Mouse (Mus musculus): ENCODE results near the gene Zmym6.

Zmym6 gene

DNA sequence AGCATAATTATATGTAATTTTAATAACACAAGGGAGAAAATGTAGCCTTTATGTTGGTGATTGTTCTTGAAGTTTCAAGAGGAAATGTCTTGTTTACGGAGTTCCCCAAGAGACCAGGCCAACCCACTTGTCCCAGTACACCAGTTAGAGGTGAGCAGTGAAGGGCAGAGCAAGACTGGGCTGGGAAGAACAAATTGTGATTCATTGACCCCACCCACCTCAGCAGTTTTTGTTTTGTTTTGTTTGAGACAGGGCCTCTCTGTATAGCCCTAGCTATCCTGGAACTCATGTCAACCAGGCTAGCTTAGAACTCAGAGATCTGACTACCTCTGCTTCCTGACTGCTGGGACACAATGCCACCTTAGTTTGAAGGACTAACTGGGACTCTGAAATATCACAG is 47.1 kb downstream of the Zmym6 start:
- 94% methylated on average over 1 of the region's 1 CpGs for WGBS

DNA sequence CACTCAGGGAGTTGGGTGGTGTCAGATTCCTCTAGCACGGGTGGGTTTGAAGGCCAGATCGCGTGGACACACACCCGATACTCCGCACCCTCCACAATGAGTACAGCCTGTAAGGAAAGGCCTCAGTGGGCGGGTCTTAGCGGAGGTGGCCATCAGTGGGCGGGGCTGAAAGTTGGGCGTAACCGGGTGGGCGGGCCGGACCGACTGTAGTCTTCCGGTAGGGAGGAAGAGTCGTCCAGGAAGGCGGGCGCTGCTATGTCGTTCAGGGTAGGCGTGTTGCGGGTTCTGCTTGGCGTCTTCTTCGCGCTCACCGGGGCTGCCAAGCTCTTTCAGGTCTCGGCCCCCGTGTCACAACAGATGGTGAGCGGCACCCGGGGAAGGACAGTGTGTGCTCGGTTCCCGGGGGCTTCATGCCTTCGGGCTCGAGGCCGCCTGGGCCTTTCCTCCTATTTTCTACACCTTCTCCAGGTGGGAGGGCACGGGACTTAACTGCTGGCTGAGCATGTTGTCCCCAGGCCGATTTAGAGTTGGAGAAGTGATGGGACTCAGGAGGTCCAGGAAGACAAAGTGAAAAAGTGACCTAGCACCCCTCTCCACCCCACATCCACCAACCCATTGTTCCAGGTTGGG is 48.8 kb downstream of the Zmym6 start:
- 9% methylated on average over 35 of the region's 35 CpGs for WGBS

DNA sequence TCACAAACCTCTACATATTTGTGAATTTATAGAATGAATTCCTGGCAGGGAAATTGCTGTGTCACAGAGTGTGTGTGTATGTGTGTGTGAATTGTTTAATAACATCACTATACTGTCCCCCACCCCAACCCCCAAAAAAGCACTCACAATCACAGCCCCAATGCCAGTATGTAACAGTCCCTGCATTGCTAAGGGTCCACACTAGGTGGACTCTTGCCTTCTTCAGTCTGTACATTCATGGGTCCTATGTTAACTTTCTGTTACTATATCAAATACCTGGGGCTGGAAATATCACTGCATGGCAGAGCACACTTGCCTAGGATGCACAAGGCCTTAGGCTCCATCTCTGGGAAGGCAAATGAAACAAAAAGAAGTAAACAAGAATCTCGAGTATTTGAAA is 57.5 kb downstream of the Zmym6 start:
- 51% methylated on average over 1 of the region's 1 CpGs for WGBS

DNA sequence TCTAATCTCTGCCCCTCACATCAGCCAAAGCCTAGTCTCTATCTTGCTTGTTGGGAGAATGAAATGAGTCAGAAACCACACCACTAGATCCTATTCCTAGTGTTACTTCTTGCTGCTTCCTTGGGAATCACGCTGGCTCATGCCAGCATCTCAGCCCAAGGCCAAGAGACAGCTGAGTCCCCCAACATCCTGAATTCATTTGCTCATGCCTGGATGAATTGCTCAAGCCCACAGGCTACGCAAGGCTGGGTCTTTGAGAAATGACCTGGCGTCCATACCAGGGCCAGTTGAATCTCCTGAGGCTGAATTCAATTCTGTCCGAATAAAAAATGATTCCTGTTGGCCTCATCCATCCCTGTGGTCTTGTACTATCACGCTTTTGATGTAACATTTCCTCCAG is 60.4 kb downstream of the Zmym6 start:
- 88% methylated on average over 5 of the region's 5 CpGs for WGBS

DNA sequence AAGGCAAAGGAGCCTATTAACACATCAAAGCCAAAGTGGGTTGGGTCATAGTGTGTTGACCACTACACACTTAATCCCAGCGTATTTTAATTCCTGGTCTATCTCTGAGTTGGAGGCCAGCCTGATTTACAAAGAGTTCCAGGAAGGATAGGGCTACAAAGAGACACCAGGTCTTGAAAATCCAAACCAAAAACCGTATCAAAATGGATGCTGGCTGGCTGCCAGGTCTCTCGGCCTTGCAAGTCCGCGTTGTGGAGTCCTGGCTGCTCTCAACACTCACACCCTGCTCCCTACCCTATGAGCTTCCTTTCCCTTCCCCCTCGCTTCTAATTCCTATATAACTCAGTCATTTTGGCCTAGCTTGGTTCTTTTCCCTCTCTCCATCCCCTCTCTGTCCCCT is 61.3 kb downstream of the Zmym6 start:
- WGBS, result 23% methylated on average over 6 of the region's 6 CpGs

DNA sequence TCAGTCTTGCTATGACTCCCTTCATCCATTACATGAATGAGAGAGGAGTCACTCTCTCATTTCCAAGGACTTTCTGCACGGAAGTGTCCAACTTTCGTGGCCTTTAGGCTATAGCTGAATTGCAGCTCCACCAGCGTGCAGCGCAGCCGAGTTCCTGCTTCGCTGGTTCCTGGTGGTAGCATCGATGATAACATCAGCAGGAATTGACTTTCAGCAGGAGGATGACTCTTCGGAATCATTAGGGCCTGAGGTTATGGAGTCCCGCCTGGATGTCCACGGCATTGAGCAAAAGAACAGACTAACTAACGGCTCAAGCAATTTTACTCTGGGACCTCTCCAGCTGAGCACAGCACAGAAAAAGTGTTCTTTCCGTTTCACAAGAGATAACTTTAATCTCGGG is 72.8 kb downstream of the Zmym6 start:
- WGBS, result 82% methylated on average over 13 of the region's 13 CpGs

DNA sequence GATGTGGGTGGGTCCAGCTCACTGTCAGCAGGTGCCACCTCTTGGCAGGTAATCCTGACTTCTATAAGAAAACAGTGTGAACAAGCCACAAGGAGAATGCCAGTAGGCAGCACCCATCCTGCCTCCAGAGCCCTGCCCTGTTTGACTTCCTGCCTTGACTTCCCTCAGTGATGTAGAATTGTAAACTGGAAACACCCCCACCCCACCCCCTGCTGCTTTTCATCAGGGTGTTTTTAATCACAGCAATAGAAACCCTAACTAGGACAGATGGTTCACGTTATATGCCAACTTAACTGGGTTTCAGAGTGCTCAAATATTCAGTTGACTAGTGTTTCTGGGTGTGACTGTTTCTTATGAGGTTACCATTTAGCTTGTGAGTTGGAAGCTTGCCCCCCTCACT is 76.2 kb downstream of the Zmym6 start:
- WGBS, result 37% methylated on average over 1 of the region's 1 CpGs

DNA sequence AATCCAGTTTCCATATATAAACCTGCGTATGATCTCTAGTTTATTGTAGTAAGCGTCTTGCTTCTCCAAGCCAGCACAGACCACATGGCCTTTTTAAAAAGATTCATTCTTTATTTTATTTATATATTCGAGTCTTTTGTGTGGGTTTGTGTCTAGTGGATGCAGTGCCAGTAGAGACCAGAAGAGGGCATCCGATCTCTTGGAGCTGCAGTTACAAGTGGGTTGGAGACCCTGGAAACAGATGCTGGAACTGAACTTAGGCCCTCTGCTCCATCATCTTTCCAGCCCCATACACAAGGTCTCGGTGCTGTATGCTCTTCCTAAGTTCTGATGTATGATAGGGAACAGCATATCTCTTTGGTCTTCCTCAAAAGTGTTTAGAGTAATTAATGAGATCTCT is 78.6 kb downstream of the Zmym6 start:
- 61% methylated on average over 5 of the region's 5 CpGs for WGBS

DNA sequence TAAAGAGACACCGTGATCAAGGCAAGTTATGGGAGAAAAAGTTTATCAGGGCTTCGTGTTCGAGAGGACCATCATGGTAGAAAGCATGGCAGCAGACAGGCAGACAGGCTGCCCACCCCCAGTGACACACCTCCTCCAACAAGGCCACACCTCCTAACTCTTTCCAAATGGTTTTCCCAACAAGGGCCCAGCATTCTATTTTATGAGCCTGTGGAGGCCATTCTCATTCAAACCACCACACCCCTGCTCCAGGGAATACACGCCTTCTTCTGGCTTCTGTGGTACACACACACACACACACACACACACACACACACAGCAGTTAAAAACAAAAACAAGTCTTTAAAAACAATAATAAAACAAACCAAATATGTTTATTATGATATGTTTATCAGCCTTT is 80.6 kb downstream of the Zmym6 start:
- WGBS, result 74% methylated on average over 4 of the region's 4 CpGs

DNA sequence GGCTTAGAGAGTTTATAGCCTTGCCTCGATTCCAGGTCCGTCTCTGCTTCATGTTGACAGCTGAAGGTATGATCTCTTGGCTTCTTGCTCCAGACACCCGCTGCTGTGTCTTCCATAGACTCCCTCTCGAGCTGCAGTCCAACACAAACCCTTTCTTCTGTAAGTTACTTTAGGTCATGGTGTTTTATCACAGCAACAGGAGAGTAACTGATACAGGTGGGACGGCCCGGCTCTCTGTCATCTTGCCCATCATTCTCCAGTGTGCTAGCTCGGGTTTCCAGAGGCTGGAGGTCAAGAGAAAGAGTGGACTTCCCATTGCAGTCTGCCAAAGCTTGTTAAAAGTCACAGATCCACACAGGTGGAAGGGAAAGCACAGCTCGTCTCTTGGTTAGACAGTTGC is 86.7 kb downstream of the Zmym6 start:
- WGBS, result 80% methylated on average over 8 of the region's 8 CpGs

DNA sequence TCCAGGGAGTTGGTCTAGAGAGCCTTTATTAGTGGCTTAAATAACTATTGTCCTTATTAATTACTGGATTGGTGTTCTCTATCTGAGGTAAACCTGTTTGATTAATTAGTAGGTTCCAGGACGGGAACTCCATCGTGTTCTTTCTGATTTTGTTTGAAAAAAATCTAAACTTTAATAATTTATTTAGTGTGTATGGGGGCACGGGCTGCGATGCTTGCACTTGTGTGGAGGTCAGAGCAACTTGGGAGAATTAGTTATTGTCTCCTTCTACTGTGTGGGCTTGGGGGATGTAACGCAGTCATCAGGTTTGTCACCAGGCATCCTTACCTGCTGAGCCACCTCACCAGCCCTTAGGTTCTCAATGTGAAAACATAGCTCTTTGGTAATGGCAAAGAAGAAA is 89.9 kb downstream of the Zmym6 start:
- WGBS, result 68% methylated on average over 5 of the region's 5 CpGs

DNA sequence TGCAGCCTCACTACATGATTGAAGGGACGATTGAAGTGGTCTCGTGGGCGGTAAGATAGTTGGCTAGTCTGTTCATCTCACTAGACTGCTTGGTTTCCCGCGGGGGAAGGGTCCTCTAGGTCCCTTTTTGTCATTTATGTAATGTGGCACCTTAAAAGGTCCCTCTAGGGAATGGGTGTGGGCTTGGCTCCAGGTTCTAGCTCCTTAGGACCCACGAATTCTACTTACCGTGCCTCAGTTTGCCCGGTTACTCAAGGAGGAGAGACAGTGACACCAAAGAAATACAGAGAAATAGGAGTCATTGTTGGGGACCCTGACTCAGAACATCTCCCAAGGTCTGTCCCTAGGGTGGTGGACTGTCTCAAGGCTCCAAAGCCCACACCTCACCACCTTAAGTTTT is 90.5 kb downstream of the Zmym6 start:
- WGBS, result 12% methylated on average over 8 of the region's 8 CpGs

DNA sequence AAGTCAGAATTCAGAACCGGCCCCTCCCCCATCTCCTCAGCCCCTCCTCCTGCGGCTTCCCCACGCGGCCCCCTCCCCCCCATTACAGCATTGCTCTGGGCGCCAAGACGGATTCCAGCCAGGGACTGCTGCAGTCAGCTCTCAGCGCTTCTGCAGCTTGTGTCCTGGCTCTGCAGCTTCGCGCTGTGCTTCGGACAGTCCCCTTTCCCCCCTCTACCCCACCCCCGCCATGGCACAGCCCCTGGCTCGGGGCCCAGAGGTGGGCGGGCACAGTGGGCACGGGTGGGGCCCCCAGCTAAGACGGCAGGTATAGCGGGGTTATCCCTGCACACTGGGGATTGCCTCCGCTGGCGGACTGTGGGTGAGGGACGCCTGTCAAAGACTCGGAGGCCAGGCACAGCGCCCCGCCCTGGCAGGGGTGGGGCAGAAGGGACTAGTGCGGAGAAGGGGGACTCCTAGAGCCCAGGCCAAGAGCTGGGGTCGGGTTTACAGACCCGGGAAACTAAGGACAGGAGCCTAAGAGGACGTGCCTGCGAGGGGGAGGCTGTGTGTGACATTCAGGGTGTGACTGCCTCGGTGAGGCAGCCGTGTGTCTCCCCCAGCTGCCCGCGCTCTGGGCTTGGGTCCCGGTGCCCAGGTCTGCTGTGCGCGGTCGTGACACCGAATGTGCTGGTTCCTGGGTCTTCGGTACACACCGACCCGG is 91.2 kb downstream of the Zmym6 start:
- WGBS, result under 1% methylated on average over 39 of the region's 39 CpGs

DNA sequence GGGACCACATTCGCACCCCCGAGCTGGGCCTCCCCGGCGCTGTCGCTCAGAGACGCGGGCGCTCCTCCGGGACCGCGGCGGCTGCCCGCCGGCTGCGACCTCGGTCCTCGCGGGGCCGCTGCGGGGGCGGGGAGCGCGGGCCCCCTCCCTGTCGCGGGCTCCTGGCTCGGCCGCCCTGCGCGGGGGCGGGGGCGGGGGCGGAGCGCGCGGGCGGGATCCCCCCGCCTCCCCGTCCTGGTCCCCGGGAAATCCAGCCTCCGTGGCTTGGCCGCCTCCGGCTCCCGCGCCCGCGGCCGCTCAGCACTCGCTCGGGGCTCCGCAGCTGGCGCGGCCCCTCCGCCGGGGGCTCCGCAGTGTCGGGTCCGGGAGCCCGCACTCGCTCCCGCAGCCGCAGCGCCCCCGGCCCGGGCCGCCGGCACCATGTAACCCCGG is 91.7 kb downstream of the Zmym6 start, which contains the start of gene Dlgap3:
TSS of gene Dlgap3 (plus strand) at position 291 of the 432 bp plus-strand sequence.
- 1% methylated on average over 64 of the region's 67 CpGs for WGBS

DNA sequence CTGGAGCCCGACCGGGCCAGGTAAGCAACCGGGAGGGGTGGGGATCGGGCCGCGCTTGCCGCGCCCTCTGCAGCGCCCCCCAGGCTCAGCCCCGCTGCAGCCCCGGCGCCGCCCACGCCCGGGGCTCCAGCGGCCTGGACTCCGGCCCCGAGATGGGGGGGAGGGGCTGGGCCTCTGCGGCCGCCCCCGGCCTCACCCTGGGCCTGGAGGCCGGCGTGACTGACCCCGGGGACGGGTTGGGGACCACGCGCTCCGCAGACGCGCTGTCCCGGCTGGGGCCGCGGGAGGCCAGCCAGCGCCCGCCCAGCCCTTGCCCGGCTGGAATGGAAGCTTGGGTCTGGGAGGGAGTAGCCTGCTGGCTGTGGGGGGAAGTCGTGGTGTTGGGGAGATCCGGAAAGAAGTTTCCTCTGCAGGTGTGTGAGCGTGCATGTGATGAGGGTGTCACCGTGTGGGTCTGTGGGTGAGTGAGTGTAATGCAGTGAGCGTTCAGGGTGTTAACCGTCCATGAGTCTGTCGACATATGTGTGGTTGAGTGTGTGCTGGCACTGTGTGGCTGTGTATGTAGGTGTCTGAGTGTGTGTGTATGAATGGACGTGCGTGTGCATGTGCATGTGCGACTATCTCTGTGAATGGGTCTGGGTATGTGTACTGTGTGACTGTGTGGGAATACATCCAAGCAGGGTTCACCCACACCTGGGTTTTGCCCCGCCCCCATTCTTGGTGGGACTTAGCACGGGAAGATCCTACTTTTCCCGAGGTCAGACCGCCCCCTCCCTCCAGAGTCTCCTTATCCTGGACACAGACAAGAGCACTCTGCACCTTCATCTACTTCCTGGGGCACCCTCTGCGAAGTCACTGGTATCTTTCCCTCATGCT is 92.4 kb downstream of the Zmym6 start:
- 2% methylated on average over 50 of the region's 51 CpGs for WGBS

DNA sequence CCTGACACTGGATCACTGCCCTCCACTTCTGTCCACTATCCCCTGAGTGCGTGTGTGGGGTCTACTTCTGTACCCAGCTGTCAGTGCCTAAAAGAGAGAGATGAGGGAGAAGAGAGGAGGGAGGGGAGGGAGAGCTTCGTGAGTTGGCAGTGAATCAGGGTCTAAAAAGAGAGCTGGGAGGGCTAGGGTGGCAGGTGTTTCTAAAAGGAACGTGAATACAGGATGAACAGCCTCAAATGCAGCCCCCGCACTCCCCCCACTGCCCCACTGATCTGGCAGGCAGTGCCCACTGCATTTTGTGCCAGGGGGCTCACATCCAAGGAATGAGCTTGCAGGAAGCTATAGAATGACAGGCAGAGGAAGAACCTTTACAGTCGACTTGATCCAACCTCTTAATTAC is 93.7 kb downstream of the Zmym6 start:
- WGBS, result 10% methylated on average over 5 of the region's 5 CpGs

DNA sequence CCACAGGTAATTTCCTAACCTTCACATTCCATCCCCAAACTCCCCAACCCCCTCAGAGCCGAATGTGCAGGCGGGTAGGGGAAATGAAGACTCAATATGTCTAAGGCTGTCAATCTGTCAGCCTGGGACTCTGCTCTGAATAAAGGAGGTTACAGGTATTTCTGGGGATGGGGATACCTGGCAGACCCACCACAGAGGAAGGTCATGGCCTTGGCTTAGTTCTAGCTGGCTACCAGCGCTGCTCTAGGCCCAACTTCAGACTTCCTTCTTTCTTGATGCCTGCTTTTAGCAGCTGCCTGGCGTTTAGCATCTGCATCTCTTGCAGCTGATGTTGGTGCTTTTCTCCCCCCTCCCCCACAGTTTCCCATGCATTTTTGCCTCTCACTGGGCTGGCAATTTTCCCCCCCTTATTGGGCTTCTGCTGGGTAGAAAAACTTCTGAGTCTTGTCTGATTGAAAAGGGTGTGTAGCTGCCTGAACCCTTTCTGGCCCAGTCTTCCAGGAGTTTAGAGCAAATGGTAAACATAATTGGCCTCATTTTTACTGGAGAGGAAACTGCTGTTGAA is 94.2 kb downstream of the Zmym6 start:
- WGBS, result 32% methylated on average over 4 of the region's 4 CpGs

DNA sequence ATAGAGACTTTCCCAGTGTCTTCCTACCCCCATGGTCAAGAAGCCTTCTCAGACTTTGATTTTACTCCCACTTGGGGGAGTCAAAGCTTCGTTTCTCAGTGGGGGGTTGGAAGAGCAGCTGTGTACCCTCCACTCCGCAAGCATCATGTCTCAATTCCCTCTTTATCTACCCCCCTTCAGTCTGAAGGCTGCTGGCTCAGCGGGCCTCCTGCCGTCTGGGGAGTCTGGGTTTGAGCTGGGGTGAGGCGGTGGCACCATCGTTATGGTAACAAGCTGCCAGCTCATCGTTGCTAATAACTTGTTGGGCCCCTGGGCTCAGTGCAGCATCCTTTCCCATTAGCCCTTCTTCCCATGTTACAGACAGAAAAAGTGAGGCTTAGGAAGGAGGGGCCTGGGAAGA is 94.9 kb downstream of the Zmym6 start:
- WGBS, result 9% methylated on average over 7 of the region's 7 CpGs

DNA sequence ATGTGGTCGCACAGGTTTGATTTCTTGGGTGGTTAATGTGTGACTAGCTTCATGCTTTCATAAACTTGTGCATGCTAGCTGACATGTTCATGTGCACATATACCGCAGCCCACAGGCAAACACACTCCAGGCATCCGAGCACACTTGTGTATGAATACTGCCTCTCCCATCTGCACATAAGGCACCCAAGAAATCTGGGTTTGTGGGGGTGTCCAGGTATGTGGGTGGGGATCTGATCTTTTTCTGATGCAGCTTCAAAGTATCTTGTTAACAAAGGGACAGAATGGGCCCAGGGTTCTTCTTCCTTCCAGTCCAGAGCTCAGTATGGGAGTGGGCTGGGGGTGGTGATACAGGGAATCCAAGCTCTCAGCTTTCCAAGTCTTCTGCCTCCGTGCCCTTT is 95.4 kb downstream of the Zmym6 start:
- 29% methylated on average over 4 of the region's 4 CpGs for WGBS

DNA sequence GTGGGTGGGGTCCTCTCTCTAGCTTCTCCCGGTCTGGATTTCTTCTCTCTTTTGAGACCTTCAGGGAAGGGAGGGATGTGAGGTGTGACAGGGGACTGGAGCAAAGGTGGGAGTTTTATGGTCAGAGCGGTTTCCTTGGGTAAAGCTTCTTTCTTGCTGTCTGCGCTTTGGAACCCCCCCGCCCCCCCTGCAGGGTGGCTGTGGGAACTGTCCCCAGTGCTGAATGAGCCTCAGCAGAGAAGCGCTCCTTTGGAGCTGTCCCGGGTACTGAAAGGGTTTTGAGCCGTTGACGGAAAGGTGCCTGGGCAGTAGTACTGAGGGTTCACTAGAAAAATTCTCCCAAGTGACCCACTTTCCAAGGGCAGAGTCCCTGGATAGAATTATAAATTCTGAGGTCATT is 96.3 kb downstream of the Zmym6 start:
- 5% methylated on average over 8 of the region's 8 CpGs for WGBS

Data from cerebral cortex, adult 2 months (tissue).